Mouse (Mus musculus) left cerebral cortex, postnatal 10 days (tissue): ENCODE results near the gene Gm21671. TPM values are rescaled to one million over a fixed set of nuclear protein-coding genes. Genes with fewer than 3 reads are reported as not detected.
A peak's percentile ranks its signal among the peaks of the same experiment; 100 is the strongest.
"Not testable (repeated sequence)": the region's sequence is repeated elsewhere in the genome, so short reads cannot be mapped to it uniquely, and the experiment has no call there.

Experiments used
- DNase-seq, 2 experiments: peaks; one replicate each; pipeline ENCODE4 v3.0.0; 2021 to 2022; ENCODE audit warnings: low spot score in 2 of 2, mixed read lengths in 1 of 2; ENCODE audit errors: extremely low spot score in 1 of 2
- intact Hi-C: fragments of 180-260 bp; cut with DNase I; formaldehyde crosslinking; loops from one replicate; pipeline ENCODE4 v1.15.1; 2025
- total RNA-seq, 2 experiments: library from RNA; stranded (reverse); gene quantifications; 2 replicates each; pipeline ENCODE4 v1.2.3; 2021

The Gm21671 gene
- total RNA-seq: not detected

DNA sequence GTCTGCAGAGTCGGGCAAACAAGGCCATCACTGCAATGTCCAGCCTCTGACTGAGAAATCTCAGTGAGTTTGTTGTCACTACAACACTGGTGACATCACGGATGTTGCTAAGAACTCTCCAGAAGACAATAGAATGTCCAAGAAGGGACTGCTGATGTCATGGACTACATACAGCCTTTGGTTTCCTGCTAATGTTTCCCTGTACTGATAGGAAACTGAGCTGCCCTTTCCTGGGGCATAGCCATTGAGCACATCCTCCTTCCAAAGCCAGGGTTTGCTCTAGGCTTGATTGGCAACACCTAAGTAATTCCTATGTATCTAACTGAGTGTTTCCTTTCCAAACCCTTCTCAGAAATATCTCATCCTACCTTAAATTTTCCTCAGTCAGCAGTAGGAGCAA is at the start of gene Gm21671:
Gene Gm21671, minus strand, starts transcription at position 101 of the 400 bp plus-strand sequence.
- DNase-seq, intact Hi-C loops: not testable (repeated sequence)

DNA sequence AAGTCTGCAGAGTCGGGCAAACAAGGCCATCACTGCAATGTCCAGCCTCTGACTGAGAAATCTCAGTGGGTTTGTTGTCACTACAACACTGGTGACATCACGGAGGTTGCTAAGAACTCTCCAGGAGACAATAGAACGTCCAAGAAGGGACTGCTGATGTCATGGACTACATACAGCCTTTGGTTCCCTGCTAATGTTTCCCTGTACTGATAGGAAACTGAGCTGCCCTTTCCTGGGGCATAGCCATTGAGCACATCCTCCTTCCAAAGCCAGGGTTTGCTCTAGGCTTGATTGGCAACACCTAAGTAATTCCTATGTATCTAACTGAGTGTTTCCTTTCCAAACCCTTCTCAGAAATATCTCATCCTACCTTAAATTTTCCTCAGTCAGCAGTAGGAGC is 34.3 kb upstream of the Gm21671 start, which contains the start of gene Gm21698:
Gene Gm21698, minus strand, starts transcription at position 101 of the 400 bp plus-strand sequence.
- DNase-seq, intact Hi-C loops: not testable (repeated sequence)

DNA sequence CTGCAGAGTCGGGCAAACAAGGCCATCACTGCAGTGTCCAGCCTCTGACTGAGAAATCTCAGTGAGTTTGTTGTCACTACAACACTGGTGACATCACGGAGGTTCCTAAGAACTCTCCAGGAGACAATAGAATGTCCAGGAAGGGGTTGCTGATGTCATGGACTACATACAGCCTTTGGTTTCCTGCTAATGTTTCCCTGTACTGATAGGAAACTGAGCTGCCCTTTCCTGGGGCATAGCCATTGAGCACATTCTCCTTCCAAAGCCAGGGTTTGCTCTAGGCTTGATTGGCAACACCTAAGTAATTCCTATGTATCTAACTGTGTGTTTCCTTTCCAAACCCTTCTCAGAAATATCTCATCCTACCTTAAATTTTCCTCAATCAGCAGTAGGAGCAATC is 18.3 kb upstream of the Gm21671 start, which contains the start of gene Gm21680:
Gene Gm21680, minus strand, starts transcription at position 101 of the 400 bp plus-strand sequence.
- DNase-seq, intact Hi-C loops: not testable (repeated sequence)

DNA sequence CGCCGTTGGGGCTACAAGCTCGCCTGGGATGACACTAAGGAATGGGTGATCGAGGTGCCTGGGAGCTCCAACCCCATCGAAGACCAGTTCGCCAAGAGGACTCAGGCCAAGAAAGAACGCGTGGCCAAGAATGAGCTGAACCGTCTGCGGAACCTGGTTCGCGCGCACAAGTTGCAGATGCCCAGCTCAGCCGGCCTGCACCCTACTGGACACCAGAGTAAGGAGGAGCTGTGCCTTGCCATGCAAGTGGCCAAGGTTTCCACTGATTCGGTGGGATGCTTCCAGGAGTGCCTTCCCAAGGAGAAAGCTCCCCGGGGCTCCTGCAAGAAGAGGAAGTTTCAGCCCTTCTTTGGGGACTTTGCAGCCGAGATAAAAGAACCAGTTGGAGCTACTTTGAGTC is 2.8 kb upstream of the Gm21671 start:
- intact Hi-C loops, DNase-seq: not testable (repeated sequence)

DNA sequence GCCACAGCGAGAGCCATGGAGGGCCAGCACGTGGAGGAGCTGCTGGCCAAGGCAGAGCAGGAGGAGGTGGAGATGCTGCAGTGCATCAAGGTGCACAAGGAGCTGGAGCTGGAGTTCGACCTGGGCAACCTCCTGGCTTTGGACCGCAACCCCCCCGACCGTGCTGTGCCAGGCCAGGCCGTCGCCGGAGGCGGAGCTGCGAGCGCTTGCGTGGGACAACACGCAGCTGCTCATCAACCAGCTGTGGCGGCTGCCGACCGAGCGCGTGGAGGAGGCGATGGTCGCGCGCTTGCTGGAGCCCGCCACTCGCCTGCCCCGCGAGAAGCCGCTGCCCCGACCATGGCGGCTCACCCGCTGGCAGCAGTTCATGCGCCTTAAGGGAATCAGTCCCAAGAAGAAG is 2.4 kb upstream of the Gm21671 start:
- intact Hi-C loops: not testable (repeated sequence)

DNA sequence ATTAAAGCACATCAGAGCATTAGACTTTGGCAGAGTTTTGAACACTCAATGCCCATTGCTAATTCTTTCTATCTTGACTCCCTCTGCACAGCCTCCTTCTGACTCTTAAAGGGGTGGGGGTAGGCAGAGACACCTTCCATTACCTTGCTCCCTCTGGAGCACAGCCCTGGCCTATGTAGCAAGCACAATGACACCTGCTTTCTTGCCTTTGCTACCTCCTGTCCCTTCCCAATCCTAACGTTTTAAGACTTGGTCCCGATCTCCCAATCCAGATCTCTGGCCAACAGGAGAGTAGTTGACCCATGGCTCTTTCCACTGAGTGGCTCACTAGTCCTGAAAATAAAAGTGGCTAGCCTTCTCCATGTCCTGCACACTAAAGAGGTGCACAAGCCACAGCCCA is 8.8 kb downstream of the Gm21671 start:
- intact Hi-C loops, DNase-seq: not testable (repeated sequence)

More for the DNA sequence above, 2.4 kb upstream of the Gm21671 start:
- DNase-seq: peak in 1 of 2 experiments; percentile 21

DNA sequence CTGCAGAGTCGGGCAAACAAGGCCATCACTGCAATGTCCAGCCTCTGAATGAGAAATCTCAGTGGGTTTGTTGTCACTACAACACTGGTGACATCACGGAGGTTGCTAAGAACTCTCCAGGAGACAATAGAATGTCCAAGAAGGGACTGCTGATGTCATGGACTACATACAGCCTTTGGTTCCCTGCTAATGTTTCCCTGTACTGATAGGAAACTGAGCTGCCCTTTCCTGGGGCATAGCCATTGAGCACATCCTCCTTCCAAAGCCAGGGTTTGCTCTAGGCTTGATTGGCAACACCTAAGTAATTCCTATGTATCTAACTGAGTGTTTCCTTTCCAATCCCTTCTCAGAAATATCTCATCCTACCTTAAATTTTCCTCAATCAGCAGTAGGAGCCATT is 11.9 kb downstream of the Gm21671 start, which contains the start of gene Gm21663:
Gene Gm21663, minus strand, starts transcription at position 101 of the 400 bp plus-strand sequence.
- DNase-seq, intact Hi-C loops: not testable (repeated sequence)

Other genes with a start within 250 kb of the Gm21671 start
- gene Xrcc2, start 248.6 kb downstream of the Gm21671 start, total RNA-seq: 1 to 10 TPM; 3.9 to 5.4 TPM
- 100 to 1,000 TPM; 214 to 216 TPM for gene Actr3b, start 194.4 kb downstream of the Gm21671 start, total RNA-seq
- not detected for gene Gm21663, start 12.0 kb downstream of the Gm21671 start, total RNA-seq
- not detected for gene Gm21680, start 18.2 kb upstream of the Gm21671 start, total RNA-seq
- not detected for gene Gm21698, start 34.2 kb upstream of the Gm21671 start, total RNA-seq
- gene Gm1979, start 50.4 kb upstream of the Gm21671 start, total RNA-seq: not detected
- gene Gm5862, start 68.5 kb upstream of the Gm21671 start, total RNA-seq: not detected
- not detected for gene Speer4a, start 85.1 kb upstream of the Gm21671 start, total RNA-seq
- gene Gm7347, start 104.2 kb upstream of the Gm21671 start, total RNA-seq: not detected
- not detected for gene Gm10471, start 134.9 kb upstream of the Gm21671 start, total RNA-seq
- gene 5031410I06Rik, start 150.9 kb upstream of the Gm21671 start, total RNA-seq: not detected
- not detected for gene Gm10220, start 167.0 kb upstream of the Gm21671 start, total RNA-seq